Mouse (Mus musculus) ES-E14 (cell line): ENCODE measurements around the gene Igsf21. TPM values are rescaled to one million over a fixed set of nuclear protein-coding genes. Genes with fewer than 3 reads are reported as not detected.

ENCODE experiments used
- DNase-seq: peaks from one replicate; pipeline ENCODE4 v3.0.0-alpha.2; 2013; ENCODE audit warnings: low read depth, low spot score
- H3K27ac ChIP-seq: 2 replicates; pipeline ENCODE4 v1.5.1; 2012; ENCODE audit warnings: low read depth, mild to moderate bottlenecking, low read length, moderate library complexity, mixed read lengths; ENCODE audit not compliant: poor library complexity, insufficient read depth, severe bottlenecking
- H3K36me3 ChIP-seq: 2 replicates; pipeline ENCODE4 v1.6.1; 2012; ENCODE audit warnings: mild to moderate bottlenecking, low read length, moderate library complexity, mixed read lengths; ENCODE audit not compliant: control insufficient read depth, poor library complexity, insufficient read depth, severe bottlenecking
- H3K4me1 ChIP-seq, 2 experiments: fragments of 150-350 bp in 1 of 2; sonication (generic) in 1 of 2; 2 replicates each; pipeline ENCODE4 v1.6.1; 2012; ENCODE audit warnings: low read length in 2 of 2, mild to moderate bottlenecking in 1 of 2, mixed read lengths in 1 of 2; ENCODE audit not compliant: control insufficient read depth in 2 of 2, insufficient read depth in 2 of 2, poor library complexity in 1 of 2
- H3K4me3 ChIP-seq, 2 experiments: fragments of 150-350 bp in 1 of 2; sonication (generic) in 1 of 2; 2 replicates each; pipeline ENCODE4 v1.5.1; 2012; ENCODE audit warnings: low read length in 2 of 2, low read depth in 1 of 2, mild to moderate bottlenecking in 1 of 2, mixed read lengths in 1 of 2; ENCODE audit not compliant: insufficient read depth in 1 of 2, poor library complexity in 1 of 2, severe bottlenecking in 1 of 2
- H3K9ac ChIP-seq: 2 replicates; pipeline ENCODE4 v1.6.1; 2012; ENCODE audit warnings: low read depth, mild to moderate bottlenecking, low read length, mixed read lengths; ENCODE audit not compliant: poor library complexity, insufficient read depth, severe bottlenecking
- H3K9me3 ChIP-seq: fragments of 150-350 bp; sonication (generic); 2 replicates; pipeline ENCODE4 v1.6.1; 2012; ENCODE audit warnings: low read depth, mild to moderate bottlenecking, low read length; ENCODE audit not compliant: control insufficient read depth, insufficient read depth
- CHD2 ChIP-seq: IDR thresholded peaks from 2 replicates; pipeline ENCODE4 v1.6.1; 2014; ENCODE audit warnings: mild to moderate bottlenecking, low read depth, low read length, inconsistent platforms
- HCFC1 ChIP-seq: IDR thresholded peaks from 2 replicates; pipeline ENCODE4 v1.6.1; 2012; ENCODE audit warnings: low read length, inconsistent platforms, borderline replicate concordance; ENCODE audit not compliant: insufficient read depth
- MAFK ChIP-seq: IDR thresholded peaks from 2 replicates; pipeline ENCODE4 v1.6.1; 2014; ENCODE audit warnings: mild to moderate bottlenecking, low read depth, low read length, inconsistent platforms; ENCODE audit not compliant: insufficient read depth
- ZC3H11A ChIP-seq: IDR thresholded peaks from 2 replicates; pipeline ENCODE4 v1.6.1; 2012; ENCODE audit warnings: low read depth, mild to moderate bottlenecking, inconsistent platforms, low read length, borderline replicate concordance
- ZNF384 ChIP-seq: IDR thresholded peaks from 2 replicates; pipeline ENCODE4 v1.6.1; 2012; ENCODE audit warnings: low read depth, low read length, inconsistent platforms
- in situ Hi-C, 2 experiments: fragments of 600-800 bp; cut with MboI; formaldehyde crosslinking; loops; one replicate each; pipeline ENCODE4 v1.15.1; 2025; ENCODE audit warnings: low sequenced_read_pairs in 2 of 2, inconsistent platforms in 1 of 2; ENCODE audit not compliant: unreplicated experiment in 2 of 2
- total RNA-seq: library from RNA; depleted of rRNA; stranded (reverse); fragments of 300-350 nt; gene quantifications from 2 replicates; pipeline ENCODE4 v1.2.3, GENCODE M21; 2012

The Igsf21 gene
- total RNA-seq, 1 experiment = 2.5 TPM

GRCm38 (mm10) chr4:140271913-140272312, 25.3 kb upstream of the Igsf21 start:
- no peak overlapping the region for H3K27ac ChIP-seq
- TF ChIP-seq CHD2 (no peak), ZNF384 (no peak), ZC3H11A (no peak), MAFK (no peak), HCFC1 (no peak)
- no peak for DNase-seq
- in situ Hi-C loops = no loop called here
- no peaks in the 10 kb centered on the region for H3K36me3 ChIP-seq
- H3K4me1 ChIP-seq = no peaks in the 10 kb centered on the region
- H3K4me3 ChIP-seq = no peak overlapping the region
- H3K9ac ChIP-seq = no peak overlapping the region
- H3K9me3 ChIP-seq = no peaks in the 10 kb centered on the region

- Histone ChIP-seq H3K27ac (no peak overlapping the region), H3K9me3 (no peaks in the 10 kb centered on the region), H3K4me1 (no peaks in the 10 kb centered on the region), H3K9ac (no peak overlapping the region), H3K4me3 (no peak overlapping the region), H3K36me3 (no peaks in the 10 kb centered on the region)
- TF ChIP-seq ZC3H11A = no peak
- TF ChIP-seq HCFC1 = no peak
- no peak for TF ChIP-seq MAFK
- no peak for DNase-seq
- in situ Hi-C loops = no loop called here
These were observed 23.9 kb upstream of the Igsf21 start for GRCm38 (mm10) chr4:140270451-140270850.

GRCm38 (mm10) chr4:140269184-140269840, 22.7 kb upstream of the Igsf21 start:
- TF ChIP-seq CHD2 = no peak
- TF ChIP-seq MAFK = no peak
- TF ChIP-seq HCFC1 = no peak
- TF ChIP-seq ZNF384 = no peak
- no peak for TF ChIP-seq ZC3H11A
- Histone ChIP-seq H3K9ac (no peak overlapping the region), H3K36me3 (no peaks in the 10 kb centered on the region), H3K4me3 (no peak overlapping the region), H3K9me3 (no peaks in the 10 kb centered on the region), H3K27ac (no peak overlapping the region), H3K4me1 (no peaks in the 10 kb centered on the region; a peak in 1 of 4 replicates)
- in situ Hi-C loops = no loop called here
- DNase-seq = no peak

GRCm38 (mm10) chr4:140267835-140268234, 21.3 kb upstream of the Igsf21 start:
- H3K27ac ChIP-seq = no peak overlapping the region
- in situ Hi-C loops = no loop called here
- H3K36me3 ChIP-seq = no peaks in the 10 kb centered on the region
- no peak for DNase-seq
- no peak overlapping the region for H3K4me3 ChIP-seq
- no peaks in the 10 kb centered on the region for H3K9me3 ChIP-seq
- H3K9ac ChIP-seq = no peak overlapping the region
- no peak for TF ChIP-seq ZC3H11A
- TF ChIP-seq HCFC1 = no peak
- TF ChIP-seq MAFK = no peak
- TF ChIP-seq ZNF384 = no peak
- no peak for TF ChIP-seq CHD2
- no peaks in the 10 kb centered on the region; a peak in 1 of 4 replicates for H3K4me1 ChIP-seq
